Mouse (Mus musculus) hindbrain, embryonic 15.5 days (tissue): ENCODE data around the gene Gpr153. TPM values are rescaled to one million over a fixed set of nuclear protein-coding genes. Genes with fewer than 3 reads are reported as not detected.

Experiments
- ATAC-seq: fragments of 200-750 bp; cut with Nextera tagmentation; 2 replicates; pipeline ENCODE4 v1.8.0; 2017; ENCODE audit warnings: low read depth, moderate number of reproducible peaks, moderate TSS enrichment; ENCODE audit not compliant: low FRiP score
- H3K27ac ChIP-seq: fragments of 300-500 bp; sonication (generic); replicated peaks from 2 replicates; pipeline ENCODE4 v1.5.1; 2015; ENCODE audit warnings: mild to moderate bottlenecking, inconsistent platforms
- H3K27me3 ChIP-seq: fragments of 300-500 bp; sonication (generic); 2 replicates; pipeline ENCODE4 v1.6.1; 2015; ENCODE audit warnings: control low read depth, inconsistent platforms
- H3K36me3 ChIP-seq: fragments of 300-500 bp; sonication (generic); 2 replicates; pipeline ENCODE4 v1.6.1; 2015; ENCODE audit warnings: control low read depth, inconsistent platforms
- H3K4me1 ChIP-seq: fragments of 300-500 bp; sonication (generic); replicated peaks from 2 replicates; pipeline ENCODE4 v1.6.1; 2015; ENCODE audit warnings: control low read depth, inconsistent platforms
- H3K4me2 ChIP-seq: fragments of 300-500 bp; sonication (generic); 2 replicates; pipeline ENCODE4 v1.6.1; 2015; ENCODE audit warnings: moderate library complexity, mild to moderate bottlenecking, inconsistent platforms
- H3K4me3 ChIP-seq: fragments of 300-500 bp; sonication (generic); 2 replicates; pipeline ENCODE4 v1.5.1; 2015; ENCODE audit warnings: mild to moderate bottlenecking, inconsistent platforms
- H3K9ac ChIP-seq: fragments of 300-500 bp; sonication (generic); 2 replicates; pipeline ENCODE4 v1.6.1; 2015; ENCODE audit warnings: inconsistent platforms
- H3K9me3 ChIP-seq: fragments of 300-500 bp; sonication (generic); 2 replicates; pipeline ENCODE4 v1.6.1; 2016; ENCODE audit warnings: control low read depth, inconsistent platforms
- WGBS: fragments of 180-500 bp; shearing (Covaris S2); methylation state at CpG from one replicate; pipeline ENCODE4 v1.1.7; 2015; 5-methylcytosine and 5-hydroxymethylcytosine counted together
- polyA plus RNA-seq: library from polyadenylated mRNA; unstranded; fragments of >200 nt; fragmentation: Nextera tagmentation; extraction: Ambion mirVana; gene quantifications from 2 replicates; pipeline ENCODE4 v1.2.1, GENCODE M21; 2015

The Gpr153 gene
- polyA plus RNA-seq, 1 experiment from 2014 or later, result 21.7 TPM

- no peak overlapping the region for H3K9ac ChIP-seq
- no peak overlapping the region for H3K4me3 ChIP-seq
- peaks cover 44% of the 10 kb centered on the region for H3K4me1 ChIP-seq
- peak; percentile 27; the same call in 1 of the 2 replicates for ATAC-seq
- H3K27me3 ChIP-seq, result 0 out of 2 replicates have a peak, but pooled peaks cover 3% of the 10 kb centered on the region
- 58% methylated on average over 13 of the region's 13 CpGs for WGBS
- peak overlapping the region; percentile 48; the same call in 1 of the 2 replicates for H3K27ac ChIP-seq
- peaks cover 7% of the 10 kb centered on the region; the same call in 1 of the 2 replicates for H3K36me3 ChIP-seq
- no peaks in the 10 kb centered on the region for H3K9me3 ChIP-seq
- H3K4me2 ChIP-seq, result no peak overlapping the region
These were observed 6.2 kb upstream of the Gpr153 start for GRCm38 (mm10) chr4:152267748-152268369.

GRCm38 (mm10) chr4:152269967-152270366 lies 4.1 kb upstream of the Gpr153 start:
- no peak for ATAC-seq
- Histone ChIP-seq H3K4me3 (no peak overlapping the region), H3K4me2 (no peak overlapping the region), H3K9me3 (no peaks in the 10 kb centered on the region), H3K27me3 (peaks cover 5% of the 10 kb centered on the region; the same call in 1 of the 2 replicates), H3K4me1 (peaks cover 55% of the 10 kb centered on the region), H3K27ac (no peak overlapping the region), H3K9ac (no peak overlapping the region), H3K36me3 (peaks cover 4% of the 10 kb centered on the region; the same call in 1 of the 2 replicates)
- 87% methylated on average over 13 of the region's 13 CpGs for WGBS

- Histone ChIP-seq H3K4me2 (no peak overlapping the region), H3K9ac (no peak overlapping the region), H3K4me3 (no peak overlapping the region), H3K9me3 (no peaks in the 10 kb centered on the region), H3K27ac (no peak overlapping the region), H3K27me3 (peaks cover 9% of the 10 kb centered on the region; the same call in 1 of the 2 replicates), H3K36me3 (peaks cover 3% of the 10 kb centered on the region; the same call in 1 of the 2 replicates), H3K4me1 (peaks cover 58% of the 10 kb centered on the region)
- WGBS, result 63% methylated on average over 9 of the region's 9 CpGs
- no peak for ATAC-seq
These were observed 3.4 kb upstream of the Gpr153 start for GRCm38 (mm10) chr4:152270599-152270998.

- Histone ChIP-seq H3K9me3 (no peaks in the 10 kb centered on the region), H3K4me2 (no peak overlapping the region), H3K4me3 (no peak overlapping the region), H3K9ac (no peak overlapping the region), H3K36me3 (peaks cover 3% of the 10 kb centered on the region; the same call in 1 of the 2 replicates), H3K4me1 (peaks cover 60% of the 10 kb centered on the region), H3K27ac (no peak overlapping the region), H3K27me3 (peaks cover 16% of the 10 kb centered on the region)
- no peak for ATAC-seq
- WGBS, result 93% methylated on average over 11 of the region's 11 CpGs
These were observed 2.7 kb upstream of the Gpr153 start for GRCm38 (mm10) chr4:152271334-152271733.

- no peak for ATAC-seq
- Histone ChIP-seq H3K4me3 (no peak overlapping the region), H3K9me3 (no peaks in the 10 kb centered on the region), H3K4me1 (peaks cover 61% of the 10 kb centered on the region), H3K4me2 (no peak overlapping the region), H3K27ac (peak overlapping the region; percentile 26; the same call in 1 of the 2 replicates), H3K36me3 (peaks cover 3% of the 10 kb centered on the region; the same call in 1 of the 2 replicates), H3K27me3 (peaks cover 22% of the 10 kb centered on the region), H3K9ac (no peak overlapping the region)
- 75% methylated on average over 7 of the region's 7 CpGs for WGBS
These were observed 2.0 kb upstream of the Gpr153 start for GRCm38 (mm10) chr4:152272006-152272405.

GRCm38 (mm10) chr4:152272449-152273049 lies 1.5 kb upstream of the Gpr153 start:
- peak overlapping the region; percentile 92; the same call in 1 of the 2 replicates for H3K4me2 ChIP-seq
- H3K9me3 ChIP-seq, result no peaks in the 10 kb centered on the region
- H3K4me1 ChIP-seq, result peaks cover 58% of the 10 kb centered on the region
- H3K36me3 ChIP-seq, result peaks cover 3% of the 10 kb centered on the region; the same call in 1 of the 2 replicates
- H3K27me3 ChIP-seq, result peaks cover 26% of the 10 kb centered on the region
- no peak overlapping the region for H3K4me3 ChIP-seq
- ATAC-seq, result no peak
- H3K27ac ChIP-seq, result peak overlapping the region; percentile 80; the same call in 1 of the 2 replicates
- no peak overlapping the region for H3K9ac ChIP-seq
- WGBS, result 40% methylated on average over 9 of the region's 9 CpGs

GRCm38 (mm10) chr4:152273191-152273590 lies 841 bp upstream of the Gpr153 start:
- peaks cover 3% of the 10 kb centered on the region; the same call in 1 of the 2 replicates for H3K36me3 ChIP-seq
- H3K9me3 ChIP-seq, result no peaks in the 10 kb centered on the region
- H3K9ac ChIP-seq, result no peak overlapping the region
- H3K27ac ChIP-seq, result peak overlapping the region; percentile 80
- peak; percentile 4; the same call in 1 of the 2 replicates for ATAC-seq
- H3K4me1 ChIP-seq, result peaks cover 52% of the 10 kb centered on the region
- peak overlapping the region; percentile 92 for H3K4me2 ChIP-seq
- WGBS, result 22% methylated on average over 3 of the region's 3 CpGs
- peak overlapping the region; percentile 66; the same call in 1 of the 2 replicates for H3K4me3 ChIP-seq
- peaks cover 26% of the 10 kb centered on the region for H3K27me3 ChIP-seq

GRCm38 (mm10) chr4:152274681-152275131 lies 674 bp downstream of the Gpr153 start:
- Histone ChIP-seq H3K27ac (peak overlapping the region; percentile 80; the same call in 1 of the 2 replicates), H3K4me2 (peak overlapping the region; percentile 92), H3K4me1 (peaks cover 46% of the 10 kb centered on the region), H3K36me3 (0 out of 2 replicates have a peak, but pooled peaks cover 3% of the 10 kb centered on the region), H3K9ac (peak overlapping the region; percentile 80), H3K9me3 (no peaks in the 10 kb centered on the region), H3K4me3 (peak overlapping the region; percentile 66), H3K27me3 (peaks cover 33% of the 10 kb centered on the region)
- WGBS, result 1% methylated on average over 20 of the region's 20 CpGs
- ATAC-seq, result peak; percentile 33; the same call in 1 of the 2 replicates

GRCm38 (mm10) chr4:152276389-152277347 lies 2.6 kb downstream of the Gpr153 start:
- H3K36me3 ChIP-seq, result 0 out of 2 replicates have a peak, but pooled peaks cover 2% of the 10 kb centered on the region
- no peak overlapping the region for H3K27ac ChIP-seq
- H3K4me1 ChIP-seq, result peaks cover 46% of the 10 kb centered on the region
- H3K27me3 ChIP-seq, result peaks cover 49% of the 10 kb centered on the region
- no peak overlapping the region for H3K4me3 ChIP-seq
- no peaks in the 10 kb centered on the region for H3K9me3 ChIP-seq
- H3K4me2 ChIP-seq, result no peak overlapping the region
- ATAC-seq, result no peak
- no peak overlapping the region for H3K9ac ChIP-seq
- WGBS, result 52% methylated on average over 10 of the region's 10 CpGs

GRCm38 (mm10) chr4:152277916-152278315 lies 3.9 kb downstream of the Gpr153 start:
- 67% methylated on average over 2 of the region's 2 CpGs for WGBS
- Histone ChIP-seq H3K27me3 (peaks cover 62% of the 10 kb centered on the region), H3K4me3 (no peak overlapping the region), H3K9ac (no peak overlapping the region), H3K27ac (no peak overlapping the region), H3K9me3 (no peaks in the 10 kb centered on the region), H3K4me2 (no peak overlapping the region), H3K36me3 (no peaks in the 10 kb centered on the region), H3K4me1 (peaks cover 41% of the 10 kb centered on the region)
- no peak for ATAC-seq

GRCm38 (mm10) chr4:152278986-152279385 lies 5.0 kb downstream of the Gpr153 start:
- H3K4me2 ChIP-seq, result no peak overlapping the region
- no peaks in the 10 kb centered on the region for H3K9me3 ChIP-seq
- H3K36me3 ChIP-seq, result no peaks in the 10 kb centered on the region
- no peak overlapping the region for H3K9ac ChIP-seq
- 77% methylated on average over 23 of the region's 23 CpGs for WGBS
- no peak overlapping the region for H3K4me3 ChIP-seq
- H3K4me1 ChIP-seq, result peaks cover 38% of the 10 kb centered on the region
- ATAC-seq, result 0 out of 2 replicates have a peak, but pooled peaks have one; percentile 25
- no peak overlapping the region for H3K27ac ChIP-seq
- H3K27me3 ChIP-seq, result peaks cover 72% of the 10 kb centered on the region
